Mouse (Mus musculus) olfactory bulb, adult 2 months (tissue): ENCODE measurements around the gene Irgm2. TPM values are rescaled to one million over a fixed set of nuclear protein-coding genes. Genes with fewer than 3 reads are reported as not detected.

Experiments
- H3K27ac ChIP-seq: fragments of 200-500 bp; 2 replicates; pipeline ENCODE4 v1.5.1; 2012; ENCODE audit warnings: low read depth, low read length; ENCODE audit not compliant: insufficient read depth
- H3K4me1 ChIP-seq: fragments of 200-500 bp; 2 replicates; pipeline ENCODE4 v1.6.1; 2012; ENCODE audit warnings: low read length; ENCODE audit not compliant: control insufficient read depth, insufficient read depth
- H3K4me3 ChIP-seq: fragments of 200-500 bp; 2 replicates; pipeline ENCODE4 v1.5.1; 2012; ENCODE audit warnings: mild to moderate bottlenecking, low read depth, low read length, moderate library complexity; ENCODE audit not compliant: insufficient read depth
- CTCF ChIP-seq: fragments of 200-500 bp; IDR thresholded peaks from 2 replicates; pipeline ENCODE4 v1.5.1; 2012; ENCODE audit warnings: low read depth, mild to moderate bottlenecking, low read length, moderate library complexity; ENCODE audit not compliant: insufficient read depth
- POLR2A ChIP-seq: fragments of 200-500 bp; IDR thresholded peaks from 2 replicates; pipeline ENCODE4 v1.6.1; 2012; ENCODE audit warnings: mild to moderate bottlenecking, low read depth, low read length, moderate library complexity; ENCODE audit not compliant: insufficient read depth
- WGBS: fragments of 180-500 bp; shearing (Covaris S2); methylation state at CpG from one replicate; pipeline ENCODE4 v1.1.7; 2018; 5-methylcytosine and 5-hydroxymethylcytosine counted together
- polyA plus RNA-seq: library from polyadenylated mRNA; stranded (reverse); fragments of >200 nt; gene quantifications from 2 replicates; pipeline ENCODE4 v1.2.4, GENCODE M21; 2012; ENCODE audit warnings: low replicate concordance; ENCODE audit not compliant: missing spikeins, insufficient read depth, insufficient read length

The Irgm2 gene
- polyA plus RNA-seq, 1 experiment: not detected

- 42% methylated on average over 4 of the region's 4 CpGs for WGBS
Measured at GRCm38 (mm10) chr11:58247294-58247693, 47.9 kb downstream of the Irgm2 start.

GRCm38 (mm10) chr11:58249203-58249981 is 50.0 kb downstream of the Irgm2 start:
- peaks cover 5% of the 10 kb centered on the region; the same call in 1 of the 2 replicates for H3K4me1 ChIP-seq
- H3K4me3 ChIP-seq: no peak overlapping the region
- 35% methylated on average over 7 of the region's 7 CpGs for WGBS
- no peak for TF ChIP-seq CTCF
- TF ChIP-seq POLR2A: no peak
- H3K27ac ChIP-seq: no peak overlapping the region

More at GRCm38 (mm10) chr11:58247294-58247693, 47.9 kb downstream of the Irgm2 start:
- Histone ChIP-seq H3K4me1 (peaks cover 5% of the 10 kb centered on the region; the same call in 1 of the 2 replicates), H3K4me3 (no peak overlapping the region), H3K27ac (no peak overlapping the region)
- no peak for TF ChIP-seq POLR2A
- TF ChIP-seq CTCF: no peak

- Histone ChIP-seq H3K4me3 (no peak overlapping the region), H3K4me1 (peaks cover 5% of the 10 kb centered on the region; the same call in 1 of the 2 replicates), H3K27ac (no peak overlapping the region)
- WGBS: 82% methylated on average over 5 of the region's 5 CpGs
- no peak for TF ChIP-seq POLR2A
- TF ChIP-seq CTCF: no peak
Measured at GRCm38 (mm10) chr11:58250550-58250949, 51.1 kb downstream of the Irgm2 start.

- no peak overlapping the region for H3K4me3 ChIP-seq
- no peak overlapping the region for H3K27ac ChIP-seq
- peaks cover 3% of the 10 kb centered on the region; the same call in 1 of the 2 replicates for H3K4me1 ChIP-seq
- TF ChIP-seq POLR2A (no peak), CTCF (no peak)
- 50% methylated on average over 3 of the region's 3 CpGs for WGBS
Measured at GRCm38 (mm10) chr11:58254411-58254810, 55.0 kb downstream of the Irgm2 start.

- 48% methylated on average over 5 of the region's 5 CpGs for WGBS
- TF ChIP-seq POLR2A (no peak), CTCF (no peak)
- H3K4me1 ChIP-seq: no peaks in the 10 kb centered on the region
Measured at GRCm38 (mm10) chr11:58257816-58258215, 58.4 kb downstream of the Irgm2 start.

GRCm38 (mm10) chr11:58260156-58260555 is 60.7 kb downstream of the Irgm2 start:
- Histone ChIP-seq H3K4me1 (no peaks in the 10 kb centered on the region), H3K4me3 (no peak overlapping the region), H3K27ac (no peak overlapping the region)
- 87% methylated on average over 4 of the region's 4 CpGs for WGBS
- no peak for TF ChIP-seq POLR2A
- TF ChIP-seq CTCF: no peak

More at GRCm38 (mm10) chr11:58257816-58258215, 58.4 kb downstream of the Irgm2 start:
- no peak overlapping the region for H3K4me3 ChIP-seq
- no peak overlapping the region for H3K27ac ChIP-seq

- no peaks in the 10 kb centered on the region for H3K4me1 ChIP-seq
- 89% methylated on average over 4 of the region's 4 CpGs for WGBS
- no peak overlapping the region for H3K4me3 ChIP-seq
- TF ChIP-seq POLR2A: no peak
- no peak for TF ChIP-seq CTCF
- H3K27ac ChIP-seq: no peak overlapping the region
Measured at GRCm38 (mm10) chr11:58261826-58262225, 62.4 kb downstream of the Irgm2 start.

- no peaks in the 10 kb centered on the region for H3K4me1 ChIP-seq
- TF ChIP-seq CTCF: no peak
- no peak for TF ChIP-seq POLR2A
- 97% methylated on average over 3 of the region's 3 CpGs for WGBS
Measured at GRCm38 (mm10) chr11:58262336-58262735, 62.9 kb downstream of the Irgm2 start.

GRCm38 (mm10) chr11:58263516-58263915 is 64.1 kb downstream of the Irgm2 start:
- no peak overlapping the region for H3K27ac ChIP-seq
- no peak overlapping the region for H3K4me3 ChIP-seq
- no peaks in the 10 kb centered on the region for H3K4me1 ChIP-seq
- WGBS: 88% methylated on average over 2 of the region's 2 CpGs
- TF ChIP-seq POLR2A (no peak), CTCF (no peak)

More at GRCm38 (mm10) chr11:58262336-58262735, 62.9 kb downstream of the Irgm2 start:
- Histone ChIP-seq H3K4me3 (no peak overlapping the region), H3K27ac (no peak overlapping the region)

- TF ChIP-seq CTCF (no peak), POLR2A (no peak)
- Histone ChIP-seq H3K4me1 (no peaks in the 10 kb centered on the region), H3K4me3 (no peak overlapping the region), H3K27ac (no peak overlapping the region)
- WGBS: 85% methylated on average over 9 of the region's 9 CpGs
Measured at GRCm38 (mm10) chr11:58264546-58264945, 65.1 kb downstream of the Irgm2 start.
